Mouse (Mus musculus) gastrocnemius, postnatal 36 days (tissue): ENCODE measurements around the gene Efcab1. TPM values are rescaled to one million over a fixed set of nuclear protein-coding genes. Genes with fewer than 3 reads are reported as not detected.

ENCODE experiments used
- DNase-seq, 2 experiments: peaks; one replicate each; pipeline ENCODE4 v3.0.0; 2022
- intact Hi-C: fragments of 180-260 bp; cut with DNase I; formaldehyde crosslinking; loops from one replicate; pipeline ENCODE4 v1.15.1; 2025
- total RNA-seq, 2 experiments: library from RNA; stranded (reverse); gene quantifications; 2 replicates each; pipeline ENCODE4 v1.2.3; 2021

Efcab1 gene
- total RNA-seq, 2 experiments from 2014 or later, result not detected

- DNase-seq, result no peak
- intact Hi-C loops, result no loop called here
Observed at GRCm38 (mm10) chr16:14992461-14993107, 86.2 kb downstream of the Efcab1 start.

GRCm38 (mm10) chr16:15014724-15015123 lies 108.3 kb downstream of the Efcab1 start:
- intact Hi-C loops, result no loop called here
- DNase-seq, result no peak
